Mouse (Mus musculus): ENCODE measurements at regions not wholly inside any gene's neighbourhood (a gene's known extent, or its start where the extent isn't known, plus 50 kb on each side); places are given as distances from the start of the nearest gene placed in this dataset.

DNA sequence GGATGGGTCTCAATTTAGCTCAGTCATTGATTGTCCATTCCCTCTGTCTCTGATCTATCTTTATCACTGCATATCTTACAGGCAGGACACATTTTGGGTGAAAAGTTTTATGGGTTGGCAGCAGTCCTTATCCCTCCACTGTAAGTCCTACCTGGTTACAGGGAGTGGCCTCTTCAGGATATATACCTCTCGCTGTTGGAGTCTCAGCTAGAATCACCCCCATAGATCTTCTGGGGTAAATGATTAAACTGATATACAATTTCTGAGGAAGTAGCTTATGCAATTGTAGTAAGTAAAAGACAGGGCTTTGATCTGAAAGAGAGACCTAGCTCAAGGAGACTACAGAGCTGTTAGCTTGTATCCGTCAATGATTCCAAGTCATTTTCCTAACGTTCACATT lies 334.7 kb upstream of the Cox7c start:
- no peak for TF ChIP-seq MAFK (IDR thresholded peaks at IDR 0.05; ENCODE audit: insufficient read depth, low read depth, low read length)
- no peak for TF ChIP-seq HCFC1 (IDR thresholded peaks at IDR 0.05; ENCODE audit: borderline replicate concordance, insufficient read depth, low read length)
- TF ChIP-seq CHD2 (IDR thresholded peaks at IDR 0.05; ENCODE audit: low read depth, low read length), result no peak

All from ES-E14 (cell line).